Mouse (Mus musculus): ENCODE data around the gene Nptxr.

DNA sequence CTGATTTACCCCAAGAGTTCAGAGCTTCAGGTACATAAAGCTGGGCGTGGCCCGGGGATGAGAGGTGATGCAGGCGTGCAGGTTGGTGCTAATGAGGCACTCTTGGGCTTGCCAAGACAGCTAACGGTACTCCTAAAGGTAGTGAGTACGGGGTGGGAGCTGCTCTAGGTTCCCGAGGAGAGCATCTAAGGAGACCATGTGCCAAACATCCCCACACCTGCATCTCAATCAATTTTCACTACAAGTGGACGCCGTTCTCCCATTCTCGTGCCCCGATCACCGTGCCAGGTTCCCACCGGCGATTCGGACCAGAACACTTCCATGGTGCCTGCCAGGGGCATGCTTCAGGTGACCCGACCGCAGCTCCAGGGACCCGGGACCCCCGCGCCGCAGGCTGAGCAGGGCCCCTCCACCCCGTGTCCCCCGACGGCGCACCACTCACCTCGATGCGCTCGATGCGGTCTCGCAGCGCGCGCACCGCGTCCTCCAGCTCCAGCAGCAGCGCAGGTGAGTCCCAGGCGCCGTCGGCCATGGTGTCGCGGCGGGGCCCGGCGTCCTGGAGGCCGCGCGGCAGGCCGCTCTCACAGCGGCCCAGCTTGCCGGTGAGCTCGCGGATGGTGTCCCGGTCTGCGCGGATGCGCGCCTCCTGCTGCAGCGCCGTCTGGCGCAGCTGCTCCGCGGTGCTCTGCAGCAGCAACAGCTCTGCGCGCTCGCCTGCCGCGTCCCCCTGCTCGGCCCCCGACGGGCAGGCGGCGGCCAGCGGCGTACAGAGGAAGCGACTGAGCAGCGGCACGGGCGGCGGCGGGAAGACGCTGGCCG lies 824 bp downstream of the Nptxr start:
- TF ChIP-seq CTCF (IDR thresholded peaks at IDR 0.05; ENCODE audit: extremely low read depth, insufficient read length, insufficient replicate concordance, low read depth, low read length) (no peak), POLR2A (IDR thresholded peaks at IDR 0.05; ENCODE audit: low read depth, low read length) (no peak)
